Mouse (Mus musculus): ENCODE results near the gene Nhp2.

The Nhp2 gene

DNA sequence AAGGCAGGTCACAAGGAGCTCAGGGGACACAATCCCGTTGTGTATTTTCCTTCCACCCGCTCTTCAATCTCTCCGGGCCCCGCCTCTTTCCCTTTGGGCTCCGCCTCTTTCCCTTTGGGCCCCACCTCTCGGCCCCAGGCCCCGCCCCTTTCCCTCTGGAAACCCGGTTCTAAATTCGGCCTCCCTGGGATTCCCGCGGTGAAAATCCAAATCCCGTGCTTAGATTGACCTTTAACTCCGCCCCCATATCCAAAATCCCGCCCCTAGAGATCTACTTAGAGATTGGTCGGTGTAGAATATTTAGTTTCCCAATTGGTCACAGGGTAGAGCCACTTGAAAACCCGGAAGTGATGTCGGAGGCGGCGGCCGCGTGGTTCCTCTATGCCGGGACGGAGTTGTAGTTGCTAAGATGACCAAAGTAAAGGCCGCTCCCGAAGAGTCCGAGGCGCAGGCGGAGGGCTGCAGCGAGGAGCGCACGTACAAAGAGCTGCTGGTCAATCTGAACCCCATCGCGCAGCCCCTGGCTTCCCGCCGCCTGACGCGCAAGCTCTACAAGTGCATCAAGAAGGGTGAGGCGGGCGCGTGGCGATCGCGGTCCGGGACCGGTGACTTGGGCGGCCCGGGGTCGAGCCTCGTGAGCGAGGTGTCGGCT lies at the start of gene Nhp2:
Gene Nhp2, plus strand, starts transcription at position 327 of the 652 bp plus-strand sequence.
- peak; percentile 48 for ATAC-seq (ENCODE audit: low TSS enrichment)

GRCm38 (mm10) chr11:51576454-51576853 lies 43.1 kb upstream of the Nhp2 start:
- no peak for ATAC-seq (ENCODE audit: low TSS enrichment)

DNA sequence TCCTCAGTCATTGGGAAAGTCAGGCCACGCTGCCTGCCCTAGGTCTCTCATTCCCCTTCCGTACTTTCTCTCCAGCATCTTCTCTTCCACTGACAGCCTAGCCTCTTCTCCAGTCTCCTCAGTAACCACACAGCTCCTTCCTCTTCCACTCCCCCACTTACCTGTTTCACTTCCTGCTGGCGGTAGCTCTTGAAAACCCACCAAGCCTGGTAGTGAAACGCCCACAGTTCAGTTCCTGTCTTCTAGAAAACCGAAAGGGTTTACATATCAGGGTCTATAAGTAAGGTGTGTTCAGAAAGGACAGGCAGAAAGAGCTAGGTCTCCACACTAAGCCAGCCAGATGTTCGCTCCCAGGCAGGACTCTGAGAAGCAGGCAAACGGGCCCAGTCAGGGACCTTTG lies 41.9 kb upstream of the Nhp2 start:
- ATAC-seq (ENCODE audit: low TSS enrichment): no peak

- ATAC-seq (ENCODE audit: low TSS enrichment): no peak
Observed at GRCm38 (mm10) chr11:51579024-51579423, 40.5 kb upstream of the Nhp2 start.

DNA sequence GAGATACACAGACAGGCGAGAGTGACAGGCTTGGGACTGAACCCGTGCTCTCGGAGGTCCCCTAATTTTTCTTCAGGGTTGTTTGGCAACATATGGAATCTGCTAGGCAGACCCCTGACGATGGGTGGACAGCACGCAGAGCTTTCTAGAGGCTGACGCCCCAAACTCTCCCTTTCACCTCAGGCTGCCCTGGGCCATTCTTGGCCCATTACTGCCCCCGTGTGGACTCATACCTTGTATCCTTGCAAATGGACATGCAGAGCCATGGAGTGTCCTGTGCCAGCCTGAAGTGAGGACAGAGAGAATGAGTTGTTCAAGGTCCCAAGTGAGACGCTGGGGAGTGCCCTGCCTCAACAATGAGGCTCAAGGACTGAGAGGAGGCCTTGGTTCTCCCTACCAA lies 36.8 kb upstream of the Nhp2 start:
- no peak for ATAC-seq (ENCODE audit: low TSS enrichment)

DNA sequence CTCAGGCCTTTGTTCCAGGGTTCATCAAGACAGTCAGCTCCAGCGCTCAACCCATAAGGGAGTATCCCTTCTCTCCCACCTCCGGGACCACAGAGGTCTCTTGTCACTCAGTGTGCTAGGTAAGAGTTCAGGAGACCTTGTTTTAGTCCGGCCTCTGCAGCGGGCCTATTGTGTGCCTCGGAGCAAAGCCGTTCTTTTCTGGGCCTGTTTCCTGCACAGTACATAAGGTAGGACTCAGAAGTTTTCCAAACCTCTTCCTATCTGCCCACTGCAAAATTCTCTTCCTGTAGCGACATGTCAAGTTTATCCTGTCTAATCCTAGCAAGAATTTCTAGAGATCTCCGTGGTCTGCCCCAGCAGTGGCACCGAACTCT lies 35.5 kb upstream of the Nhp2 start:
- ATAC-seq (ENCODE audit: low TSS enrichment): no peak; the same call in 1 of the 2 replicates

DNA sequence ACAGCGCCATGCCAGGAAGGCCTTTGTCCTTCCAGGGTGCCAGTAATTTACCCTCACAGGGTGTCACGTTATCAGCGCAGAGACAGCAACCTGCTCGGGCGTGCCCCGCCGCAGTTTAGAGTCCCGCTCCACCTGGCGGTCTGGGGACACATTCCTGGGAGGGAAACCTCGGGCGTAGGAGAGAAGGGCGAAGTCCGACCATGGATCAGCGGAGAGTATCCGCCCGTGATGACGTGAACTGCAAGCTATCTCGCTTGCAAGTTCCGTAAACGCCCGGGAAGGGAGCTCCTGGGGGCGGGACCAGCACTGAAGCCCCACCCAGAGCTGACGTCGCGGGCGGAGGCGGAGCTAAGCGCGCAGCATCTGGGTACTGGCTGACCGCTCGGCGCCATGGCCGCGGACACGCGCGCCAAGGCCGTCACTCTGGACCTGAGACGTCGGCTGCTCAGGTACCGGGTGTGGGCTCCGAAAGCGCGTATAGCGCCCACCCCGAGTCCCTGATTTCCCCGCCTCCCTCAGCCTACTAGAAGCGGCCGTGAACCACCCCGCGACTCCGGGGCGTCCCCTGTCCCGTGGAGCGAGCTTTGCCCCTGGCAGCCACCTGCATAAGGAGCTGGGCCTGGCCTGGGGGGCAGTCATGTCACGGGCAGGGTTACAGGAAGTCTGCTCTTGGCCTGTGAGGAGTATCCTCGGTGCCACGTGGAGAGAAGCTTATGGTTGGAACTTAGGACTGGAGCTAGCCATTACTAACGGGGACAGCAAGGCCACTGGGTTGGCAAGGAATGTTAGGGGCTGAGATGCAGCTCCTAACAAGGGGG lies 34.9 kb upstream of the Nhp2 start, which contains the start of gene Phykpl:
Gene Phykpl, plus strand, starts transcription at position 327 of the 818 bp plus-strand sequence.
- peak; percentile 93 for ATAC-seq (ENCODE audit: low TSS enrichment)

DNA sequence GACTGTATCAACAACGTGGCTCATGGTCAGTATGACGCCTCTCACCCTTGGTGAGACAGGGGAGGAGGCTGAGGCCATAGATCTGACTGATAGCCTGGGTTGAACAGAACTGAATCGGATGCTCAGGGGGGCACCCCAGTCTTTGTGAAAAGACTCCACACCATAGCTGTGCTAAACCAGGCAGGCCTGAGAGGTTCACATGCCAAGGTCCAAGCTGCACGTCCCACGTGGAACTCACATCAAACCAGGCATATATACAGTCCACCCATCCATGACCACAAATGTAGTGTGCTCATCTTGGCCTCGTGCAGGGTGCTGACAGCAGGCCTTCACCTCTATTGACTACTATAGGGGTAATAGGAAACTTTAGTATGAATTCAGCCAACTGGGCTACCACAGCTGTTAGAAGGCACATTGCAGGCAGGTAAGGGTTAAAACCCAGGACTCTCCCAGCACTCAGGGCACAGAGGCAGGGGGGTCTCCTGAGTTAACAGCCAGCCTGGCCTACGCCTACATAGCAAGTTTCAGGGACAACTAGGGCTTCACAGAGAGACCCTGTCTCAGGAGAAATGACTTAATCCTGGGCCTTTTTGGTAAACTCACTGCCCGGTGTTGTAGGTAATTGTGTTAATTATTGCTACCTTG lies 33.8 kb upstream of the Nhp2 start:
- no peak for ATAC-seq (ENCODE audit: low TSS enrichment)

DNA sequence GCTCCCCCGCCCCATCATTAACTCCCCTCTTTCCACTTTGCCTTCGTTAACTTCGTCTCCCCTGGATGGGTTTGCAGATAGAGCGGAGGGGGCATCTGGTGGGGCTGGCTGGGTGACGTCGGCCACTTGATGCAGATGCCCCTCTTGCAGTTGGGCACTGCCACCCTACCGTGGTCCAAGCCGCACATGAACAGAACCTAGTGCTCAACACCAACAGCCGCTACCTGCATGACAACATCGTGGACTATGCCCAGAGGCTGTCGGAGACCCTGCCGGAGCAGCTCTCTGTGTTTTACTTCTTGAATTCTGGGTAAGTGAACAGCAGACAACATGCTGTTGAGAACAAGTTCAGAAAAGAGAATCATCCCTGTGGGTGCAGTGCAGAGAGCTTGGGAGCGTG lies 33.1 kb upstream of the Nhp2 start:
- no peak for ATAC-seq (ENCODE audit: low TSS enrichment)

DNA sequence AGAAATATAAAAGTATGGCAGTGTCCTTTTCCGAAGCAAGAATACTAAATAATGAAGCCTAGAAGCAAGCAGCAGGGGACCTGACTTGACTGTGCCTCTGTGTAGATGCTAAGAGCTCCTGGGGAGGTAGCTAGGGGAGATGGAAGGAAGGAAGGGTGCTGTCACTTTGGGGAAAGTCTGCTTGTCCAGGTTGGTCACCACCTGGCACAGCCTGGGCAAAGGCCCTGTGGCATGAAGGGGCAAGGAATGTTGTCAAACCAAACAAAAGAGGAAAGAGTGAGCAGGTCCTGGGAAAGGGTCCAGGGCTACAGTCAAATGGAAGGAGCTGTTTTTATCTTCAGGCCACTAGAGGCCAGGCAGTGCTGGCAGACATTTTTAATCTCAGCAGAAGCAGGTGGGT lies 32.5 kb upstream of the Nhp2 start:
- ATAC-seq (ENCODE audit: low TSS enrichment): no peak

DNA sequence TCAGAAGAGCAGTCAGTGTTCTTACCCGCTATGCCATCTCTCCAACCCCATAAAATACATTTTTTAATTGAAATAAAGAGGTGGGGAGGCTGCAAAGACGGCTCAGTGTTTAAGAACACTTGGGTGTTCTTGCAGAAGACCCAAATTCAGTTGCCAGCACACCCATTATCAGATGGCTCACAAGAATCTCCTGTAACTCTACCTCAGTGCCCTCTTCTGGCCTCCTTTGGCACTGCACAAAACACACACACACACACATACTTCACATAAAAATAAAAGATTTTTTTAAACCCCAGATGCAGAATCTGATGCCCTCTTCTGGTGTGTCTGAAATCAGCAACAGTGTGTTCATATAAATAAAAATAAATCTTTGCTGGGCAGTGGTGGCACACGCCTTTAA lies 30.7 kb upstream of the Nhp2 start:
- ATAC-seq (ENCODE audit: low TSS enrichment): no peak

DNA sequence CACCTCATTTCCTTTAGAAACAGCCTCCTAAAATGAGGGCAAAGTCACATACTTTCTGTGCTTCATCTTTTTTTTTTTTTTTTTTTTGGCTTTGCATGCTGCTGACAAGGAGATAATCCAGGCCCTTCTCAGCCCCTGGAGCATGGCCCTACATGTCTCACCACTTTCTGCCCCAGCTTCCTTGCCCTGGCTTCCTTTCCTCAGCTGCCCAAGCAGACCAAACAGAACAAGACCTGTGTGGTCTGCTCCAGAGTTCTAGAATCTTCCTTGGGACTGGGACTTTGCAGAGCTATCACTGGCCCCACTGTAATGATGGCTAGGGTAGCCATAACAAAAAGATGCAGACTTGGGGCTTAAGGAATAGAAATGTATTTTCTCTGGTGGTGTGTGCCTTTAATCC lies 29.5 kb upstream of the Nhp2 start:
- ATAC-seq (ENCODE audit: low TSS enrichment): no peak

DNA sequence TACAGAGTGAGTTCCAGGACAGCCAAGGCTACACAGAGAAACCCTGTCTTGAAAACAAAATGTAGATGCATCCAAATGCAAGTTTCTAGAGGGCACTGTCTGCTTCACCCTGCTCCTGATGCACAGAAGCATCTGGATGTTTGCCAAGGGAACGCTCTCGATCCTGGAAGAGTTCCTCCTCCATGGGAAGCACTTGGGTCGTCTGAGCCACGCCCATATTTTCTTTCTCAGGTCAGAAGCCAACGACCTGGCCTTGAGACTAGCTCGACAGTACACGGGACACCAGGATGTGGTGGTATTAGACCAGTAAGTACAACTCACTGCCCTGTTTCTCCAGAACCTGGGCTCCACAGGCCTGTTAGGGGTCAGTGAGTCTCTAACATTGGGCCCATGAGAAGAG lies 28.4 kb upstream of the Nhp2 start:
- no peak for ATAC-seq (ENCODE audit: low TSS enrichment)

DNA sequence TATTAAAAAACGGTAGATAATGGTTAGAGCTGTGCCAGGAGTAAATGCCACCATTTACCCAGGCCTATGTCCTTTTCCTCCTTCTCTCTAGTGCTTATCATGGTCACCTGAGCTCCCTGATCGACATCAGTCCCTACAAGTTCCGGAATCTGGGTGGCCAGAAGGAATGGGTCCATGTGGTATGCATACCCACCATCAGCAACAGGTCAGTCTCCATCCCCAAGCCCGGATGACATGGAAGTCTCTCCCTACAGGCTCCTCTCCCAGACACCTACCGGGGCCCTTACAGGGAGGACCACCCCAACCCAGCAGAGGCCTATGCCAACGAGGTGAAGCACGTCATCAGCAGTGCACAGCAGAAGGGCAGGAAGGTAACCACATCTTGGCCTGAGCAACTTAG lies 27.6 kb upstream of the Nhp2 start:
- ATAC-seq (ENCODE audit: low TSS enrichment): no peak

- ATAC-seq (ENCODE audit: low TSS enrichment): no peak
Observed at GRCm38 (mm10) chr11:51593368-51593767, 26.2 kb upstream of the Nhp2 start.

GRCm38 (mm10) chr11:51593849-51594248 lies 25.7 kb upstream of the Nhp2 start:
- no peak for ATAC-seq (ENCODE audit: low TSS enrichment)

DNA sequence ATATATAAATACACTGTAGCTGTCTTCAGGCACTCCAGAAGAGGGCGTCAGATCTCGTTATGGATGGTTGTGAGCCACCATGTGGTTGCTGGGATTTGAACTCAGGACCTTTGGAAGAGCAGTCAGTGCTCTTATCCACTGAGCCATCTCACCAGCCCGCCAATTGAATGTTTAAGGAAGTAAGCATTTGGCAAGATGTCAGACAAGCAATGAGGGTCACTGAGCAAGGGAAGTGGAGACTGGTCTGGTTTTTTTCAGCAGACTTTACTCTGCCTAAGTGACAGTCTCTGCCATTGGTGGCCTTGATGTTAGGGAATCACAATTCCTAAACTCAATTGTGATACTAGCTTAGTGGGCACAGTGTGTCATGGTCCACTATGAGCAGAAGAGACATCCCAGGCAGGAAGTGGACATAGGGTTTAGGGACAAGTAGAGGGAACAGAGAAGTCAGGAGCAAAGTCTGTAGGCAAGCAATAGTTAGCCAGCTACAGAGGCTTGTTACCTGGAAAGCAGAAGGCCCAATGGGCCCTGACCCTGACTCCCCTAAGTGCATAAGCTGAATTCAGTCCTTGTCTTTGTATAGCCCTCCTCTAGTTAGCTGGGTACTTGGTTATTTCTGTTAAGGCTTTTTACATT lies 24.7 kb upstream of the Nhp2 start:
- no peak for ATAC-seq (ENCODE audit: low TSS enrichment)

GRCm38 (mm10) chr11:51595459-51596083 lies 24.0 kb upstream of the Nhp2 start:
- no peak for ATAC-seq (ENCODE audit: low TSS enrichment)

- no peak for ATAC-seq (ENCODE audit: low TSS enrichment)
Observed at GRCm38 (mm10) chr11:51597553-51597952, 22.0 kb upstream of the Nhp2 start.

- ATAC-seq (ENCODE audit: low TSS enrichment): peak; percentile 8; the same call in 1 of the 2 replicates
Observed at GRCm38 (mm10) chr11:51602253-51602652, 17.3 kb upstream of the Nhp2 start.

DNA sequence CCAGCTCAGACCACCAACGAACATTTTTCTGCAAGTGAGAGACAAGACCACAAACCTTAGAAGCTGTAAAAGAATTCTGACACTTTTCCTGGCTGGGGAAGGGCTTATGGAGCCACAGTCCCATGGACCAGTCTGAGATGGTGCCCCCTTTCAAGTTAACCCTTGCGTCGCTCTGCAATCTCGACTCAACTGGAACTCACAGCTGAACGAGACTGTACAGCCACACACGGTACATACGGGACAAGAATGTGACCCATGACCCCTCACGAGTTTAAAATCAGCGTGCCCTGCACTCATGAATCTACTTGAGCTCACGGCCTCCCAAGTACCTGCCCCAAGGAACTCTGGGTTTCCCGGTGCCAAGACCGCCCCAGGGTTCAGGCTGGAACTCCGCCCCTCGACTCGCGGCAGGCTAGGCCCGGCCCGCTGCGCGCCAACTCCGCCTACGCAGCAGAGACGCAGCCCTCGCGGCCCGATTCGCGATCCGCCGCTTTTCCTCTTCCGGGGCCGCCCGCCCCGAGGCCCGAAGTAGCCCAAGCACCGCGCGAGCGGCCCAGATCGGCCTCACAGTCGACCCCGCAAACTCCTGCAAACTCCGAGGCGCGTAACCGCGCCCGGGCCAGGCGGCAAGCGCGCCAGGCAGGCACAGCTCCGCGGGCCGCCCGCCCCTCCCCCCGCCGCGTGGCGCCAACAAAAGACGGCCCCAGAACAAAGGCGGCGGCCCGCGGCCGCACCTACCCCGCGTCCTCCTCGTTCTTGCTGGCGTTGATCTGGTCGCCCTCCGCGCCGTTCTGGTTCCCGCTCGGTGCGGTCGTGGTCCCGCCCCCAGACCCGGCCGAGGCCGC lies 13.7 kb upstream of the Nhp2 start:
- peak; percentile 32 for ATAC-seq (ENCODE audit: low TSS enrichment)
